Mouse (Mus musculus): ENCODE measurements at regions not wholly inside any gene's neighbourhood (a gene's known extent, or its start where the extent isn't known, plus 50 kb on each side); places are given as distances from the start of the nearest gene placed in this dataset.
A peak's percentile ranks its signal among the peaks of the same experiment; 100 is the strongest.

GRCm38 (mm10) chr15:50246418-50247186 lies 3638.1 kb upstream of the Gm7489 start:
- peak; percentile 22 for DNase-seq (ENCODE audit: low spot score)

GRCm38 (mm10) chr15:50260057-50260456 lies 3624.6 kb upstream of the Gm7489 start:
- peak; percentile 55 for DNase-seq (ENCODE audit: low spot score)

DNA sequence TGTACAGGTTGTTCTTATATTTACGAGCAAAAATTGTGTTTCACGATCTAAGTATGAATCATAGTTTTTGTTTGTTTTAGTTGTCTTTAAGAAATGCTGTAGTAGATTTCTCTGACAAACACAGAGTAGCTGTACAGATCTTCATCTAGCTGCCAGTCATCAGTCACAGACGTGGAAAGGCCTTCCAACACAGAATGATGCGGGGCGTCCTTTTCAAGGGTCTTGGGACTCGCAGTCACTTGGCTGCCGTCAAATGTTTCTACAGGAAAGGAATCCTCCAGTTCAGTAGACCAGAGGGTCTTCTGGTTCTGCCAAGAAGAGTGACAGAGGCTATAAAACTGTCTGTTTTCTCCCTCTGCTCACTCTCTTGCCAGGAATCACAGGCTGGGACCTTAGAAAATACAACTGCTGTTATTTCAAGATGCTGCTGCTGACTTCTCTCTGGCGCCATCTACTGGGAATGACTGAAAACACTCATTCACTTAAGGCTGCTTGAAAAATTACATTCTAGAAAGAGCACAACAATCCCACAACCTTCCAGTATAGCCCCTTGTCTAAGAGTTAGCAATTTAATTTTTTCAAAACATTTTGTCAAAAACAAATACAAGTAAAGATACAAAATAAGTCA lies 3623.3 kb upstream of the Gm7489 start:
- peak; percentile 86 for DNase-seq (ENCODE audit: low spot score)

DNA sequence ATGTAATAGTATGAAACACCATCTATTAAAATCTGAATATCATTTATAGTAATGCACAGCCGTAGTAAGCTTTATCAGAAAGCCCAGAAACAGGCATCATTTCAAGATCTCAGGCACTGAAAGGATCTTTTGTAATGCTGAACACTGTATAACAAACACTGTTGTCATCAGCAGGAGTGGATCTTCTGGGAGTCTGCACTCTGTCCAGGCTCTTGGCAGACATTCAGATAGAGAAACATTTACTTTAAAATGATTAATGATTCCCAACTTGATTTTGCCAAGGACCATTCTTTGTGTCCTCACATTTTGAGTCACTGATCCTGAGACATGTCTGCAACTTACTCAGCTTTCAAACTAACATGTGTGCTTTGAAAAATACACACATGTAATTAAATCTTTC lies 3617.2 kb upstream of the Gm7489 start:
- DNase-seq (ENCODE audit: low spot score): peak; percentile 81

GRCm38 (mm10) chr15:50271646-50272045 lies 3613.1 kb upstream of the Gm7489 start:
- no peak for DNase-seq (ENCODE audit: low spot score)

- DNase-seq (ENCODE audit: low spot score): no peak
Measured at GRCm38 (mm10) chr15:50282576-50282975, 3602.1 kb upstream of the Gm7489 start.

- peak; percentile 55 for DNase-seq (ENCODE audit: low spot score)
Measured at GRCm38 (mm10) chr15:50283491-50283890, 3601.2 kb upstream of the Gm7489 start.

DNA sequence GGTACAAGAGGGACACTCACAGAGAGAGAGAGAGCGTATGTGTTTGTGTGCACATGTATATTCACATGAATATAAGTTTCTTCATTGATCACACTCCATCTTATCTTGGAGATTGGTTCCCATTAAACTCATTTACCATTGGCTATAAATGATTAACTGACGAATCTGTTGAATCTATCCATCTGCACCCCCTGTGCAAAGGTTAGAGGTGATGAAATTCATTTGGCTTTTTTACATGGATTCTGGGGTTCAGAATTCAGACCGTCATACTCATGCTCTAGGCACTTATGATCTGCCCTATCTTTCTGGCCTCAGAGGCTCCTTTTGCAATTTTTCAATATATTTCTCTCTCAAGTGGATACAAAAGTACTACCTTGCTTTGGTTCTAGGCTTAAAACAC lies 3582.9 kb upstream of the Gm7489 start:
- no peak for DNase-seq (ENCODE audit: low spot score)

DNA sequence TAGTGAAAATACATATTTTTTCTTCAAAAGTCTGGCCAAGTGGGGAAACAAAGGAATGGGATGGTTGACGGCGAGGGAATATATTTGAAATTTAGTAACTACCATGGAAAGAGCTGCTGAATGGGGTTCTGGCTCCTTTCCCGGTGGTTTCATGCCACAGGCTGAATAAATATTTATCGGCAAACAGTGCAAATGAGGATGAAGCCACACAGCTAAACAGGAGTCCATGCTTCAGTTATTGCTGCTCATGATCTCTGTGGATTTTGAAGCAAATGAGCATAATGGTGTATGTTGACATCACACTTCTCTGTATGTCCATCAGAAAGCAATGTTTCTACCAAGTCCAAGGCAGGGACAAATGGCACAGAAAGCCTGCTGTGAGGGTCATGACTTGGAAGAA lies 3580.6 kb upstream of the Gm7489 start:
- no peak for DNase-seq (ENCODE audit: low spot score)

- no peak for DNase-seq (ENCODE audit: low spot score)
Measured at GRCm38 (mm10) chr15:50320796-50321195, 3563.9 kb upstream of the Gm7489 start.

DNA sequence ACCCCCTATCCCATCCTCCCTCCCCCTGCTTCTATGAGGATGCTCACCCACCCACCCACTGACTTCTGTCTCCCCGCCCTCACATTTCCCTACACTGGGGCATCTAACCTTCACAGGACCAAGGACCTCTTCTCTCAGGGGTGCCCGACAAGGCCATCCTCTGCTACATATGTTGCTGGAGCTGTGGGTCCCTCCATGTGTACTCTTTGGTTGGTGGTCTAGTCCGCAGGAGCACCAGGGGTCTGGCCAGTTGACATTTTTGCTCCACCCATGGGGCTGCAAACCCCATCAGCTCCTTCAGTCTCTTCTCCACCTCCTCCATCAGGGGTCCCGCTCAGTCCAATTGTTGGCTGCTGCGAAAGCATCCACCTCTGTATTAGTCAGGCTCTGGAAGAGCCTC lies 3539.2 kb upstream of the Gm7489 start:
- DNase-seq (ENCODE audit: low spot score): no peak

DNA sequence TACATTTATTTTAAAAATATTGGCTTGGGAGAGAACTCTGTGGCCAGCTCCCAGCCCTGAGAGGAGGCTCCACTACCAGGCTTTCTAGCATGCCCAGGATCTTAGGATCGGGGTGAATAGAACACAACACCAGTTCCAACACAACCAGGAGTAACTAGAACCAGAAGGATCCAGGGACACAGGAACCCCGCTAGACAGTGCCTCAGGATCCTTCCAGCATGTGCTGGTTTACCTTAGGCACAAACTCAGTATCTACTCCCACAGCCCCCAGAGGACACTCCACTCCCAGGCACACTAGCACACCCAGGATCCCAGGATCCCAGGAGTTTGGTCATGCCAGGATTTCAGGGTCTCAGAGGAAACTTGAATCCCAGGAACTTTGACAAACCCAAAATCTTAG lies 3537.8 kb upstream of the Gm7489 start:
- DNase-seq (ENCODE audit: low spot score): no peak

GRCm38 (mm10) chr15:50360033-50360988 lies 3524.4 kb upstream of the Gm7489 start:
- peak; percentile 76 for DNase-seq (ENCODE audit: low spot score)

DNA sequence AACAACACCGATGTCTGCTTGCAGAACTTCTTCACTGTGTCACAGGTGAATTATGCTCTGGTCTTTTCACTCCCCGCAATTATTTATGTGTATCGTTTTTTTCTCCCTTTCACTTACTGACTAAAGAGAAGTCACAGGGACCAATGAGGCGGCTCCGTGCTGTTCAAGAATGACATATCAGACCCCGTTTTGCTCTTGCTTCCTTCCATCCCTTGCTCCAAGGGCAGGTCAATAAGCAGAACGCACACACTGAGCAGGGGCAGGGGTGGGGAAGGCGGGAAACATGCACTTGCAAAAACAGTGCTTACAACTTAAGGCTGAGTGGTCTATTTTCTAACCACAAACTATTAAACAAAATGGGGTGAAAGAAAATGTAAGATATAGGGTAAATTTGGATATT lies 3523.4 kb upstream of the Gm7489 start:
- DNase-seq (ENCODE audit: low spot score): no peak

DNA sequence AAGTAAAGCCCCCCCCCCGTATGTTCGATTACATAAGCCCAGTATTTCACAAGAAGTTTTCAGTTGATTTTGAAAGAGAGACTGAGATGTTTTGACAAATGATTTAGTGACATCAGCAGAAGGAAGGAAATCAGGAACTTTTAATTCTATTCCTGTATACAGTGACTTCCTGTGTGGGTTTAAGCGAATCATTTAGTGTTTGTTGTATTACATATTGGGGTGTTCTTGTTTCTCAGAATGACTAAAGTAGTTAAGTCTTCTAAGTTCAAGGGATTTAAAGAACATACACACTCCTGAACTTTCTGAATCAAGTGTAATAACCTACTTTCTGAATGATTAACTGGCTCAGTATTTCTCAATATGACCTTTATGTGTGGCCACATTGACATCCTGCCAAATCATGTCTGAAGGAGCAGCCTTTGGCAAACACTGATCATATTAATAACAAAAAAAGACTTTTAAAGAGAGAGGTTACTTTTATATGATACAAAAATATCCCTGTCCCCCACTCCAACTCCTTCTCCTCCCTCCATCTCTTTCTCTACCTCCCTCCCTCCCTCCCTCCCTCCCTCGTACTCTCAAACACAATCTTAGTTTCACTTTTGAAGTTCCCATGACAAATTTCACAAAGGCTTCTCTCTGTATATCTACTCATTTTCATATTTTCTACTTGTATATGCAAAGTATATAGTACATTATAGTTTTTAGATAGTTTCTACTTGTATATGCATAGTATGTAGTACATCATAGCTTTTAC lies 3522.8 kb upstream of the Gm7489 start:
- DNase-seq (ENCODE audit: low spot score): no peak

DNA sequence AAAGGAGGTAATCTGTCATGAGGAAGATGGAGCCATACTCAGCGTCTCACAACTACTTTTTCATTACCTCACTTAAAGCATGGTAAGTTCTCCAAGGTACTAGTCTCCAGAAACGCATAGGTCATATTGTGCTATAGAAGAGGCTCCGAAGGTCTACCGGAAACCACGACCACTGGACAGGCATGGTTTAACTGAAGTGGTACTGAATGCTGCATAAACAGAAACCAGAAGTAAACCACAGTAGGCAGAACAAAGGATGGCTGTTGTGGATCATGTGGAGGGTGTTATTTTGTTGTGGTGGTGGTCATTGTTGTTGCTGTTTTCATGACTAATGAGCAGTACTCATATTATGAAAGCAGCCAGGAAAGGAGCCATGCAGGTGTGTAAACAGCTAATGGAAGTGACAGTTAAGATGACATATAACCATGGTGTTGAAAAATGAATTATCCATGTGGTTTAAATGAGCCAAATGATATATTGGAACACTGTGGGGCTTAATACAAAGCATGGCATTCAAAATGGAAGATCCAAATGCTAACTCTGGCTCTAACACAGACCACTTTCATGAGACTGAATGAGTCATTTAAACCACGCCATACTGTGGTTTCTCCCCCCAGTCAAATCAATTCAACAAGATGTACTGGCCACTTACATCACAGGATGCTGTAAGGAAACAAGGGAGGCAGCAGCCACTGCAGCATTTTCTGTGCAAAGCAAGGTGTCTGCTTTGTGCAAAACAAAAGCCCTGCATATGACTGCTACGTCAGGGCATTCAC lies 3484.5 kb upstream of the Gm7489 start:
- no peak for DNase-seq (ENCODE audit: low spot score)

DNA sequence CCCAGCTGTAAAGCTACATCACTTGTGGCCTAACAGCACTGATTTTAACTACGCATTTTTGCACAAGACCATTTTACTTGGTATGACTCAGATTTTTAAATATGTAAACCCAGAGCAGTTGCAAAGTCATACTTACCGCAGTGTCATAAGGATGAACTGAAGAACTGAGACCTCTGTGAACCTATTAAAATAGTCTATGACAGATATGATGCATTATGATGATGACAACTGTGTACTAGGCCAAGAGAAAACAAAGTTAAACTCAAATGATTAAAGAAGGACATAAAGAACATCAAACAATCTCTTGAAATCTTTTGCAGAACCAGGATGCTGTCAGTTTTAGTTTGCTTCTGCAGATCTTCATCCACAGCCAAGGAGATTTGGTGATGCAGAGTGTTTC lies 3483.3 kb upstream of the Gm7489 start:
- no peak for DNase-seq (ENCODE audit: low spot score)

DNA sequence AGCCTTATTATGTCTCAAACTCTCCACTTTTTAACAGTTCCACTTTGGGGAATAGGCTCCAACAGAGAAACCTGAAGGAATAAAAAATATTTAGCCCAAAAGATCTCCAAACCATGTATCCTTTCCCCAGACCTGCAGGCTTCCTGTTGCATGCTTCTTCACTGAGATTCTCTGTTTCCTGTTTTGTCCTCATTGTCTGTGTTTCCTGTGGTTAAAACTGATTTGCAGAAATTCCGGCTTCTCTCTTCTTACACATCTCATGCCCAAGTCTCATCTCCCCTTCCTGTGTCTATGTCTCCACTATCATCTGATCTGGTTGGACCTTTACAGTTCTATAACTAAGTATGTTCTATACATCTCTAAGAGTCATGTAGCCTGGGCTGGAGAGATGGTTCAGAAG lies 3482.2 kb upstream of the Gm7489 start:
- no peak for DNase-seq (ENCODE audit: low spot score)

DNA sequence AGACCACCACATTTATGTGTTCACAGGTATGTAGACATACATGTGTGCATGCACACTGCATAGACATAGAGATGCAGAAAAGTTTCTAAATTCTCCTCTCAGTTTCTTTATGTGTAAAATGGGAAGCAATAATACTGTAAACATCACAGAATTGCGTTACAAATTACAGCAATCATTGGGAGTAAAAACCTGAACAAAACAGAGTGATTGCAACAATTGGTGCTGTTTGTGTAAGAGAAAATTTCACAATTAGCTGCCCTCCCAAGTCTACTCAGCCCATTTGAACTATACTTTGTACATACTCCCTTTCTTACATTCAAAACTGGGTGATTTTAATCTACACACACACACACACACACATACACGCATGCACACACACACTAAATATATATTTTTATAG lies 3480.8 kb upstream of the Gm7489 start:
- DNase-seq (ENCODE audit: low spot score): no peak

DNA sequence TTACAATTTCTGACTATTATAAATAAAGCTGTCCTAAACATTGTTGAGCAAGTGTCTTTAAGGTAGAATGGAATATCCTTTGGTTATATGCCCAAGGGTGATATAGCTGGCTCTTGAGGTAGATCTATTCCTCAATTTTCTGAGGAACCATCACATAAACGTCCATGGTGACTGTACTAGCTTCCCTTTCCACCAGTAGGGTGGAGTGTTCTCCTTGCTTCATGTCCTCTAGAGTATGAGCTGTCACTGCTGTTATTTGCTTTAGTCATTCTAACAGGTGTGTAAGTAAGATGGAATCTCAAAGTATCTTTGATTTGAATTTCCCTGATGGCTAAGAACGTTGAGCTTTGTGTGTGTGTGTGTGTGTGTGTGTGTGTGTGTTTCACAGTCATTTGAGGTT lies 3475.7 kb upstream of the Gm7489 start:
- DNase-seq (ENCODE audit: low spot score): no peak

DNA sequence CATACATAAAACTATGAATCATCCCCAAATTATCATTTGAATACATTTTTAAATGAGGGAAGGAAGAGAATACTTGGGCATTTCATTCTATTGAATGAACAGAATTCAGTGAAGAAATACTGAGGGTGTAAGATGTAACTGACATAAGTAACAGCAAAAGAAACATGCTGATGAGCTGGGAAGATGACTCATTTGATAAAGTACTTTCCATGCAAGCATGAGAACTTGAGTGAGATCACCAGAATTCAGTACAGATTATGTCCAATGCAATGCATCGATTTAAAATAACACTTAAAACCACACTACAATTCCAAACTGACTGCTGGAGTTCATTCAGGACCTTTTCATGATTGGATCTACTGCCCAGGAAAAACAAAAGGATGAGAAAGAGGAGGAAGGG lies 3467.1 kb upstream of the Gm7489 start:
- no peak for DNase-seq (ENCODE audit: low spot score)
